Mouse (Mus musculus) central nervous system, embryonic 14 days (tissue): Measurements from ENCODE around the gene Olfr1192-ps1. TPM values are rescaled to one million over a fixed set of nuclear protein-coding genes. Genes with fewer than 3 reads are reported as not detected.

Experiments
- polyA plus RNA-seq: library from polyadenylated mRNA; depleted of rRNA; stranded (reverse); fragments of >200 nt; gene quantifications from 2 replicates; pipeline ENCODE4 v1.2.3, GENCODE M21; 2012; rRNA removed

Olfr1192-ps1 gene
- not detected in 2 replicates for polyA plus RNA-seq

DNA sequence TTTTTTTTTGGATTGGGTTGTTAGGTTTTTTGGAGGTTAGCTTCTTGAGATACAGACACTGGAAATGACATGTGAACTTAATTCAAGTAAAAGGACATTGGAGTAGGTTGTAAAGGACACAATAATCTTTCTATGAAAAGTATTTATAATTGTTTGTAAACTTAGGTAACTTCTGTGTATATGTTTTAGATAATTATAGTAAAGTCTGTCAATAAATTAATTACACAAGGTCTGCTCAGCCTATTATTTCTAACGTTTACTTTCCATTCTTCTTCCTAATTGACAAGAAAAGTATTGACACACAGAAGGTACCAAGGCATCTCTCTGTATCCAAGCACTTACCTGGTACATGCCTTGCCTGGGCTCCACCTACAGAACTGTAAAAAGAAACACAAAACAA, at the start of gene Olfr1192-ps1:
Gene Olfr1192-ps1 (plus strand): TSS at position 301 of the 400 bp plus-strand sequence.

DNA sequence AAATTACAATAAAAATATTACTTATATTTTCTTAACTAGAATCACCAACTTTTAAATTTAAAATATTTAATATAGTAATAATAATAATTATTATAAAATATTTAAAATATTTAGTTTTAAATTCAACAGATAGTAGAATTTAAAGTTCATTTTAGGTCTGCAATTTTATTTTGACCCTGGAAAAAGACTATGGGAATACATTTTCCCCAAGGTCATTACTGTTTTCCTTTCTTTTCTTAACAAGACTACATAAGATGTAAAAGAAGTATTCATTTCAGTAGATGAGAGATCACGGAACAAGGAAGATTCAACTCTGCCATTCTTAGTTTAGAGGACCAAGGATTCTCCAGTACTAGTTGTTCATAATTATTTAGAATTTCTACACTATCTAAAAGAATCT, 8.1 kb upstream of the Olfr1192-ps1 start, which contains the start of gene Olfr1191-ps1:
Gene Olfr1191-ps1 (plus strand): TSS at position 301 of the 400 bp plus-strand sequence.

DNA sequence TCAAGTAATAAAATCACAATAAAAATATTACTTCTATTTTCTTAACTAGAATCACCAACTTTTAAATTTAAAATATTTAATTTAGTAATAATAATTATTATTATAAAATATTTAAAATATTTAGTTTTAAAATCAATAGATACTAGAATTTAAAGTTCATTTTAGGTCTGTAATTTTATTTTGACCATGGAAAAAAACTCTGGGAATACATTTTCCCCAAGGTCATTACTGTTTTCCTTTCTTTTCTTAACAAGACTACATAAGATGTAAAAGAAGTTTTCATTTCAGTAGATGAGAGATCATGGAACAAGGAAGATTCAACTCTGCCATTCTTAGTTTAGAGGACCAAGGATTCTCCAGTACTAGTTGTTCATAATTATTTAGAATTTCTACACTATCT, 27.0 kb downstream of the Olfr1192-ps1 start, which contains the start of gene Olfr1193:
Gene Olfr1193 (plus strand): TSS at position 301 of the 400 bp plus-strand sequence.

GRCm38 (mm10) chr2:88689087-88689486, 40.8 kb downstream of the Olfr1192-ps1 start, which contains the start of gene Olfr1195:
Gene Olfr1195, minus strand, starts transcription at chr2:88689187.

DNA sequence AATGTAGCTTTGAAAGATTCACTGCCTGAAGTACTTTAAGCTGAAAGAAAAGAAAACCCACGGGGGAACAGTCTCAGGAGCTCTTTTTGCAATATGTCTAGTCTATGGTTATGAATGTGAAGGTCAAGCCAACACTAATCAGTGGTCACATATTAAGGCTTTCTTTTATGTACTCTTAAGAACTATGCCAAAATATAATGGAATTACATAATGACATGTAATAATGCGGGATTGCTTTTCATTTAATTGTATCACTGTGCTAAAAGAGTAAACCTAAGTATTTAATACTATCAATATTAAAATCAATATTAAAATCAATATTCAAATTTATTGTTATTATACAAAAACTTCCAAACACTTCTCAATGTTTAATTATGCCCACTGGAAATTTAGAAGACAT, 56.2 kb downstream of the Olfr1192-ps1 start, which contains the start of gene Olfr1196:
Gene Olfr1196 (minus strand): TSS at position 101 of the 400 bp plus-strand sequence.

Other genes starting within 250 kb of the Olfr1192-ps1 start
- gene Olfr1179, start 242.1 kb upstream of the Olfr1192-ps1 start, polyA plus RNA-seq = not detected in 2 replicates
- not detected in 2 replicates for gene Olfr1180, start 229.4 kb upstream of the Olfr1192-ps1 start, polyA plus RNA-seq
- gene Olfr1181, start 222.3 kb upstream of the Olfr1192-ps1 start, polyA plus RNA-seq = not detected in 2 replicates
- not detected in 2 replicates for gene Gm13757, start 199.4 kb upstream of the Olfr1192-ps1 start, polyA plus RNA-seq
- gene Olfr1183, start 193.6 kb upstream of the Olfr1192-ps1 start, polyA plus RNA-seq = not detected in 2 replicates
- gene Olfr1184, start 164.9 kb upstream of the Olfr1192-ps1 start, polyA plus RNA-seq = not detected in 2 replicates
- not detected in 2 replicates for gene Olfr1185-ps1, start 155.2 kb upstream of the Olfr1192-ps1 start, polyA plus RNA-seq
- gene Olfr1186, start 130.0 kb upstream of the Olfr1192-ps1 start, polyA plus RNA-seq = not detected in 2 replicates
- gene Olfr1188, start 91.6 kb upstream of the Olfr1192-ps1 start, polyA plus RNA-seq = not detected in 2 replicates
- not detected in 2 replicates for gene Olfr1189, start 62.1 kb upstream of the Olfr1192-ps1 start, polyA plus RNA-seq
- gene Olfr1191-ps1, start 8.0 kb upstream of the Olfr1192-ps1 start, polyA plus RNA-seq = not detected in 2 replicates
- not detected in 2 replicates for gene Olfr1193, start 27.1 kb downstream of the Olfr1192-ps1 start, polyA plus RNA-seq
- gene Olfr1195, start 40.7 kb downstream of the Olfr1192-ps1 start, polyA plus RNA-seq = not detected in 2 replicates
- gene Olfr1196, start 56.1 kb downstream of the Olfr1192-ps1 start, polyA plus RNA-seq = not detected in 2 replicates
- not detected in 2 replicates for gene Olfr1197, start 83.9 kb downstream of the Olfr1192-ps1 start, polyA plus RNA-seq
- gene Olfr1198, start 102.9 kb downstream of the Olfr1192-ps1 start, polyA plus RNA-seq = not detected in 2 replicates
- gene Olfr1199, start 112.0 kb downstream of the Olfr1192-ps1 start, polyA plus RNA-seq = not detected in 2 replicates
- not detected in 2 replicates for gene Olfr1200, start 122.0 kb downstream of the Olfr1192-ps1 start, polyA plus RNA-seq
- not detected in 2 replicates for gene Olfr1201, start 144.5 kb downstream of the Olfr1192-ps1 start, polyA plus RNA-seq
- not detected in 2 replicates for gene Olfr1202, start 166.0 kb downstream of the Olfr1192-ps1 start, polyA plus RNA-seq
- not detected in 2 replicates for gene Olfr1205, start 181.2 kb downstream of the Olfr1192-ps1 start, polyA plus RNA-seq
- gene Olfr1204, start 200.8 kb downstream of the Olfr1192-ps1 start, polyA plus RNA-seq = not detected in 2 replicates
- gene Olfr1206, start 214.7 kb downstream of the Olfr1192-ps1 start, polyA plus RNA-seq = not detected in 2 replicates